Mouse (Mus musculus) CH12.LX (cell line): ENCODE measurements around the gene Dnah8.

Experiments
- BHLHE40 ChIP-seq: IDR thresholded peaks from 2 replicates; pipeline ENCODE4 v1.6.1; 2011; ENCODE audit warnings: mild to moderate bottlenecking, low read depth, low read length, improper control_type of control experiment
- CTCF ChIP-seq, 2 experiments: IDR thresholded peaks in 1 of 2; conservative IDR thresholded peaks in 1 of 2; 2 replicates each; pipeline ENCODE4 v1.5.1; 2011 to 2012; ENCODE audit warnings: low read depth in 2 of 2, low read length in 2 of 2, improper control_type of control experiment in 1 of 2, inconsistent platforms in 1 of 2, mild to moderate bottlenecking in 1 of 2, moderate library complexity in 1 of 2
- E2F4 ChIP-seq: IDR thresholded peaks from 2 replicates; pipeline ENCODE4 v1.6.1; 2011; ENCODE audit warnings: low read depth, low read length, improper control_type of control experiment; ENCODE audit not compliant: insufficient replicate concordance
- ETS1 ChIP-seq: conservative IDR thresholded peaks from 2 replicates; pipeline ENCODE4 v1.6.1; 2012; ENCODE audit warnings: low read depth, mild to moderate bottlenecking, inconsistent platforms, low read length, improper control_type of control experiment, moderate library complexity
- KAT2A ChIP-seq: IDR thresholded peaks from 2 replicates; pipeline ENCODE4 v1.6.1; 2012; ENCODE audit warnings: low read length, improper control_type of control experiment, inconsistent platforms; ENCODE audit not compliant: insufficient replicate concordance
- MAFK ChIP-seq: IDR thresholded peaks from 2 replicates; pipeline ENCODE4 v1.6.1; 2011; ENCODE audit warnings: low read length, improper control_type of control experiment; ENCODE audit not compliant: insufficient replicate concordance
- MAX ChIP-seq: IDR thresholded peaks from 2 replicates; pipeline ENCODE4 v1.6.1; 2011; ENCODE audit warnings: low read length, improper control_type of control experiment
- NELFE ChIP-seq: IDR thresholded peaks from 2 replicates; pipeline ENCODE4 v1.6.1; 2011; ENCODE audit warnings: low read depth, low read length, improper control_type of control experiment
- ZNF384 ChIP-seq: IDR thresholded peaks from 2 replicates; pipeline ENCODE4 v1.6.1; 2012; ENCODE audit warnings: low read depth, low read length, improper control_type of control experiment, inconsistent platforms

- TF ChIP-seq MAFK (no peak), E2F4 (no peak), CTCF (conservative IDR thresholded peaks at IDR 0.05 in 1 of 2, IDR thresholded peaks at IDR 0.05 in 1 of 2; ENCODE audit: low read depth in 2 of 2, low read length in 2 of 2) (no peak), KAT2A (no peak), BHLHE40 (no peak), MAX (no peak), ZNF384 (no peak), NELFE (no peak), ETS1 (no peak)
Observed at GRCm38 (mm10) chr17:30662131-30662530, 38.0 kb downstream of the Dnah8 start.
